Mouse (Mus musculus) megakaryocyte progenitor cell, adult 5-6 weeks (primary cell): ENCODE measurements around the gene Mcf2l. TPM values are rescaled to one million over a fixed set of nuclear protein-coding genes. Genes with fewer than 3 reads are reported as not detected.
A peak's percentile ranks its signal among the peaks of the same experiment; 100 is the strongest.

ENCODE experiments used
- ATAC-seq: replicated peaks from 2 replicates; pipeline ENCODE4 v1.8.0; 2016; ENCODE audit warnings: mild to moderate bottlenecking, moderate TSS enrichment, inconsistent platforms; ENCODE audit not compliant: poor library complexity
- total RNA-seq, 2 experiments: library from RNA; stranded (forward) in 1 of 2; stranded (reverse) in 1 of 2; fragments of 157-497, 149-512 nt in 1 of 2; fragments of 200-1000 nt in 1 of 2; gene quantifications; 2 replicates each; pipeline versions ENCODE4 v1.2.3 to v1.2.4; 2015 to 2017

The Mcf2l gene
- total RNA-seq, 2 experiments from 2014 or later = 8.8 to 20.2 TPM

DNA sequence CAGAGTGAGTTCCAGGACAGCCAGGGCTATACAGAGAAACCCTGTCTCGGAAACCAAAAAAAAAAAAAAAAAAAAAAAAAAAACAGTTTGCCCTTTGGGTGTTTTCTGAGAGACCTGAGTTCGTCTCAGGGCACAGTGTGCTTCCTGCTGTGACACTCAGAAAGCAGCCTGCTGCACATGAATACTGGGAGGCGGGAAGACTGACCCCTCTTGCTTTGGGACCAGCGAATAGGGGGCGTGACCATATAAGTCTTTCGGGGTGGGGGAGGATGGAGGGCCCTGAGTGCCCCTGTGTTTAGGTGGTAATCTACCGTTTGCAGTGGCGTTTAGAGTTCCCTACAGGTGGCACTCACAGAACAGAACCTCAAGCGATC lies 636 bp upstream of the Mcf2l start:
- ATAC-seq = no peak; the same call in 1 of the 2 replicates

DNA sequence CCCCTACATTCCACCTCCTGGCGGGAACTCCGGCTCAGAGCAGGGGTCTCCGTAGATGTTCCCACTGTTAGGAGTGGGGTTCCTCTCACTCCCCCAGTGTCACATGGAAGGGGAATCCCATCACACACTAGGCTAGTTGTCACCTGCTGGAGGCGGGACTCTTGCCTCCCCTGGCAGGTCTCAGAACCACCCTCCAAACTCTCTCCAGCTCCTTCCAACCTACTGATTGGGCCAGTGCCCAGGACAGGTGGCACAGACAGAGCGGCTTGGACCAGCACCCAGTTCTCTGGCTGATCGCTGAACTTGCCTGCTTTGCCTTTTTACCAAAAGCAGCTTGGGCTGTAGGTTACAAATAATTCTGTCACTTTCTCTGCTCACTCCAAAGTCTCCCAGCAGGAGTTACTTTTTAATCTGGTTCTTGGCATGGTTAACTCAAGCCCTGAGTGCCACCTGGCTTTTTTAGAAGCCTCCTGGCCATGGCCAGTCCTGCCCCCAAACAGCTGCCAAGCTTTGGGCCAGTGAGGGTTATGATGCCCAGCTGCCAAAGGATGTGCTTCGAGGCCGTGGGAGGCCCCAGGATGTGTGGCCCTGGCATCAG lies 687 bp downstream of the Mcf2l start:
- ATAC-seq = no peak

DNA sequence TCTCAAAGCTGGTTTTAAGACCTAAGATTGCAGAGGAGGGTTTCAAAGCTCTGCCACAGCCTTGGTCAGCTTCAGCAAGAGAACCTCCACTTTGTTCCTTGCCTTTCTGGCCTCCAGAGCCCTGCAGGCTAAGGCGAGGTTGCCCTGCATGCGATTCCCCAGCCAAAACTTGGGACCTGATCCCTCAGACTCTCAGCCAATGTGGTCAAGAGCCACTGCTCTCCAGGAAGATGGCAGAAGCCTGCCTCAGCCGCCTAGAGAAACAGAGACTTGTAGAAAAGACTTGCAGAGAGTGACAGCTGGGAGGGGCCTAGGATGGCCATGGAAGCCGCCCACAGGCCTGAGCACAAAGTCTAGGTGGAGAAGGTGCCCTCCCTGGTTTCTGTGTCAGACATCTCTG lies 1.4 kb downstream of the Mcf2l start:
- ATAC-seq = no peak

DNA sequence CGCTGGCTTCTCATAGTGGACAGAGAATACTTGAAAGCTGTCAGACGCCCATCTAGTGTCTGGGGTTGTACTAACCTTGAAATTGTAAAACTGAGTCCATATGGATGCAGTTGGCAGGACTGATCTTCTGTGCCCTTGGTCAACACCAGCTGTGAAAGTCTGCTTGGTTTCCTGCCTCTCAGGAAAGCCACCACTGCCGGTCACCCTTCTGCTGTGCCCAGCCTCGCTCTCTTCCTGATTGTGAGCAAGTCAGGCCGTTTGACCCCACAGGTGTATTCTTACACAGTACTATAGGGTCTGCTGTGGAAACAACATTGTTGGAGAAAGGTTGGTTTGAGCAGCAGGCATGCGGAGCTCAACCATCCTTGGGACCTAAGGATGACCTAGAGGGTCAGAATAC lies 3.5 kb downstream of the Mcf2l start:
- ATAC-seq = no peak

DNA sequence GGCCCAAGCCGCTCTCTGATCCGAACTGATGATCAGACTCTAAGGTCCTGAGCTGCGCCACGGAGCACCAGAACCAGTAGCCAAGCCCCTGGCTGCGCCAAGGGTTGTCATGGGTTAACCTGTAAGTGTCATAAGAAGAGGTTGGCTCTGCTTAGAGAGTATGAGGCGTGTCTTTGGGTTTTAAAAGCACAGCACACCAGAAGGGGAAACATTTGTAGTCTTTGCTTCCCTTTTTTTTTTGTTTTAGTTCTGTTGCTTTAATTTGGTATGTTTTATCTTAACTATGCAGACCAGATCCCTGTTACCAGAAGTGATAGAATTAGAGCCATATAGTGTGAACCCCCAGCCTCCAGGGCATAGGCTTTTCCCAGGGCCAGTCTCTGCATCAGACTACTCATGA lies 6.6 kb downstream of the Mcf2l start:
- peak; percentile 70 for ATAC-seq

DNA sequence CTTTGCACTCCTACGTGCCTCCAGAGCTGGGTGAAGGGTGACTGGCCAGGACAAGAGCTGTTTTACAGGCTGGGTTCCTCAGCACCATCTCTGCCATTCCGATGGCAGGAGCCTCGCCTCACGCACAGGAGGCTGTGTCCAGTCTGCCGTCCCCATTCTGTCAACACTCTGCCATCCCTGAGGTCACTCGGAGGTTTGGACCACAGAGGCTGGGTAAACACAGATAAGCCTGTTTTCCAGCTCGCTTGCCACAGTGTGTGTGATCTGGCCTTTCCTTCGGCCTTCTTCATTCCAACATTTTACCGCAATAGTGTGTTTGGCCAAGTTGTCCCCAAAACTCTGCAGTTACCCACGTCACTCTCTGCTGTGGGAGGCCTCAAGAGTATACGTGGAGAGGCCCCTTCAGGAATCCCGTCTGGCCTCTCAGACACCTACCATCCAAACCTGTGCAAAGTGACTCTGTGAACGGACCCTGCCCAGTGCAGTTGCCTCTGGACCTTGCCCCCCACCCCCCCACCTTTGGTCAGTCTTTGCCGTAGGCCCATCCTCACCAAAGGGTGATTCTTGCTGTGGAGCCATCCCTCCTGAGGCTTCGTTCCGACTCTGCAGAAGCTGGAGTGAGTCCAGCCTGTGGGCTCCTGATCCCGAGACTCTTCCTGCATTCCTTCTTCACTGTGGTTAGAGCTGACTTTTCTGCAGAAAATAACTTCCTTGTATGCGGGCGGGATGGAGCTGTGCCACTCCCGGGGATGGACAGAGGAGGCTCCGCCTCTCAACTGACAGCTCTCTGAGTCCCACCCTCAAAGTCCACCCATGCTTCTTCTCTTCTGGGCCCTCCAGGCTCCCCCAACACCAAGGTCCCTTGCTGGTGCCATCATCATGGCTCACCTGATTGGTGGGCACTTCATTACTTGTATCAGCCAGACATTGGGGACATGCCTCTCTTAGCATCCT lies 9.7 kb downstream of the Mcf2l start:
- no peak for ATAC-seq

DNA sequence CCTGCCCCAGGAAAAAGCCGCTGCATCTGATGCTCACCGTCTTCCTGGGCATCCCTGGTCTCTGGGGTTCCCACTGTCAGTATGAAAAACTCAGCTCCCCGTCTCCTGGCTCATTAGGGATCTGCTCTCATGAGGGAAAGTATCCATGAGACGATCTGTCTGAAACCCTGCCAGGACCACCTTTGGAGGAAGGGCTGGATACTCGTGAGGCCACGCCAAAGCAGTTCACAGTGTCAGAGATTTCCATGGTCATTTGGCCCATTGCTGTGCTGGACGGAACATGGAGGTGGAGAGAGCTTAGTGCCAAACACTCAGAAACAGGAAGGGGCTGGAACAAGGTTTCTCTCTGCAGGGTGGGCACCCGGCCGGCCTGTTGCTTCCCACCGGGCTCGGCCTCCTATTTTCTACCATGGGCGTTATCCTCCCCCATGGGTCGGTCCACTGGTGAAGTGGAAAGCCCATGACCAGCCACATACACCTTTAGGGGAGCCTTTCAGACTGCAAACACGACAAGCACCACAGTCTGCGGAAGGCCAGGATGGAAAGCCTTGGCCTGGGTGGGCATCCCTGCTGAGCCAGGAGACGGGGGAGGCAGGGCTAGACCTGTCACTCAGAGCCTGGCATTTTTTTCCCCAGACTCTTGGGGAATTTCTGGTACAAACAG lies 14.3 kb downstream of the Mcf2l start:
- ATAC-seq = no peak

DNA sequence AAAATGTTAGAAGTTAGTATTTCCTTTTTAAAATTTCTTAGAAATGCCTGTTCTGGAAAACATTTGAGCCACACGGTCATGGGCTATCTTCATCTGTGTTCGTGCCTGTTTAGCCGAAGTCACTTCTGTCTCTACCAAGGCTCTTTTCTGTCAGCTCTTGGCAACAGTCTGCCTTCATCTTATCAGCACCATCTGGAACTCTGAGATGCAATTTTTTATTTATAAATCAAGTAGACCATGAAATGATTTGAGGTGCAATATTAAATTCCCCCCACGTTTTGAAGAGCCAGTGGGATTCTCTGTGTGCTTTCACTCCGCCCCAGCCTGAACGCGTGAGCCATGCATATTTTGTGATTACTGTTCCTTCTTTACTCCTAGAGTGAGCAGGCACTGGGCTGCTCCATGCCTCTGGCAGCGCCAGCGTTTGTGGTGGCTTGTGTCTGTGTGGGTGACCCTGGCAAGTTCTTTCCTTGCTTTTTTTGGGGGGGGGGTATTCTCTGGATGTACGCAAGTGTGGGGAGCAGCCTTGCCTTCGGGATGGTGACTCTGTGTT lies 15.5 kb downstream of the Mcf2l start:
- ATAC-seq = no peak

DNA sequence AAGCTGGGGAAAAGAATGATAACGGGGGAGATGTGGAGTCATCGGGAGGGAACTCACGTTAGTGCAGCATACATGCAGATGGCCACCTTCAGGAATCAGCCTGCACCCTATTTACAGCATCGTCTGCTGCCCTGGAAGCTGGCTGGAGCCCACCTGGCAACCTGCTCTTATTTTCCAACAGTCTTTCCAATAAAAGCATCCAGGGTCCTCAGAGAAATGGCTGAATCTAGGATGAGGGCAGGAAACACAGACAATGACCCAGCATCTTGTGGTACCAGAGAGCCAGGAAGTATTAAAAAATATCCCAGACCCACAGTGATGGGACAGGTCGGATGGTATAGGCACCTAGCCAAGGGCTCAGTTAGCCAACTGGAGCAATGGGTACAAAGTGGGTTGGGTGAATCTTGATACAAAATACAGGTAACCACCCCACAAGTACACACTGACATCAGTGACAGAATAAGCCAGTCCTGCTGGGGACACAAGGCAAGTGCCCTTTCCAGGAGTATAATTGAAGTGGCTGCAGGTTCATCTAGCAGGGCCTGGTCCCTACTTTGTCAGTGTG lies 19.4 kb downstream of the Mcf2l start:
- no peak for ATAC-seq

DNA sequence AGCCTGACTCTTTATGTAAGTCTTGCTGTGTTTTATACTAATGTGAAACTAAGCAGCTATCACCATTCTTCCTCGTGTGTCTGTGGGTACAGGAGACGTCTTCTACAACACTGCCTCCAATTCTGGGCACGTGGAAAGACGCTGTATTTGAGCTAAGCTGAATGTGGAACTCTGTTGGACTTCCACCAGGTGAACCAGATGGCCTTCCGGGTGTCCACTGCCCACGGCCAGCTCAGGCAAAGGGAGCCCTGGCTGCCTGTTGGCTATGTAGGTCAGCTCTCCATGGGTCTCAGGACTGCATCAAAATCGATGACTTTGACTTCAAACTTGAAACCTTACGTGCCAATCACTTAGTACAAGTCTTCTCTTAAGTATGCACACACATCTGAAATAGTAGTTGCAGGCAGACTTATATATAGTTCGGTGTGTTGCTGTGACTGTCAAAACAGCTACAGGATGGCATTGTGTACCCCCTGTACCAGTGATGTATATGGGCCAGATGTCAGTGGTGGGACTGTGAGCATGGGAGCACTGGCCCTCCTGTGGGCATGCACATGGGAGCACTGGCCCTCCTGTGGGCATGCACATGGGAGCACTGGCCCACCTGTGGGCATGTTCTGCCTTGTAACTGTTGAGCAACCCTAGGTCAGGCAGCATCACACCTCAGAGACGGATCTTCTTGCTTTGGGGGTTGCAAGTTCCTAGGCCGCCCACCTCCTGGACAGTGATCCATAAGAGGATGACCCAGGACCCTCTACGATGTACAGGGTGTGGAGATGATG lies 20.4 kb downstream of the Mcf2l start:
- no peak for ATAC-seq

DNA sequence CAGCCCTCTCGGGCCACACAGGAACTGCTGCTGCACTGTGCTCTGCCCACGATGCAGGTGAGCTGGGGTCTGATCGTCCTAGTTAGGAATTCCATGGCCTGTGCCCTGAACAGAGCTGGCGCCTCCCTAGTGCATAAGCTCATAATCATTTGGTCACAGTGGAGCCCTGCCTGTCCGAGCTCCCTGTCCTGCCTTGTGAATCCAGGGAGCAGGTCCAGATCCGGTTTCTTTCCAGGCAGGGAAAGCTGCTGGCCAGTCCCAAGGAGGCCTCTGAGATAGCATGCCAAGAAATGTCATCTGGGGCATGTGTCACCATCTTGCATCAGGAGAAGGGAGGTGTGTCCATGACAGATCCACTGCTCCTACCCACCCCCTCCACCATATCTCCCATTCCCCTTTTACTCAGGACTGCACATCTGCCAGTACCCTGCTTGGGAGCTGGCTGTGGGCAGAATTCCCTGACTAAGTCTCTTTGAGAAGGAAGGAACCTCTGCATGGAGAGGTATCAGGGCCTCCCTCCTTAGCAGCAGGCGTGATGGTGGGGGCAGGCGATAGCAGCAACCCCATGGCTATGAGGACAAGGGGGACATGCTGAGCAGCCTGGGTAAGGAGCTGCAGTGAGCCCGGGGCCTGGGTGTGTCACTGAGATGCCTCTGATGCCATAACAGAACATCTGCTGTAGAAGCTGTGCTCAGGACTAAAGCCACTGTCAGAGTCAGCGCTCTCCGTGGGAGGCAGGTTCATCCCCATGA lies 21.4 kb downstream of the Mcf2l start:
- no peak for ATAC-seq

DNA sequence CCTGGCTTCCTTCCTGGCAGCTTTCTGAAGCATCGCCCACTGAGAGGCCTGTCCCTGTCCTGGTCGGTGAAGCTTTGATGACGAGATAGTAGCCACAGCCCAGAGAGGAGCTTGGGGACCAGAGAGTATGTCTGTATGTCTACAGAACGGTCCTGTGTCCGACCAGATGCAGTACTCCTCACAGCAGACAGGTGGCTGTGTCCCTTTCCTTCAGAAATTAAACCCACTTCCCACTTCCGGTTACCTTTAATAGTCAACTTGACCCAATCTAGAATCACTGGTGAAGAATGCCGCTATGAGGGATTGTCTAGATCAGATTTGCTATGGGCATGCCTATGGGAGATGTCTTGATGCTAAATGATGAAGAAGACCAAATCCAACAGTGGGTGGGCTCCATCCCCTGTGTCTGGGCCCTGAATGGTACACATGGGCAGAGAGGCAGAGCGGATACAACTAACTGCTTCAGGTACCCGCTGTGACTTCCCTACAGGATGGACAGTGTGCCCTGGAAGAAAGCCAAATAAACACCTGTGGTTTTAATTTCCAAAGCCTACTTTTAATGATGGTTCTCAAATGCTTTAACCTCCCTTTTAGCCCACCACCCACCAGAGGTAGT lies 22.0 kb downstream of the Mcf2l start:
- ATAC-seq = 0 out of 2 replicates have a peak, but pooled peaks have one; percentile 36

DNA sequence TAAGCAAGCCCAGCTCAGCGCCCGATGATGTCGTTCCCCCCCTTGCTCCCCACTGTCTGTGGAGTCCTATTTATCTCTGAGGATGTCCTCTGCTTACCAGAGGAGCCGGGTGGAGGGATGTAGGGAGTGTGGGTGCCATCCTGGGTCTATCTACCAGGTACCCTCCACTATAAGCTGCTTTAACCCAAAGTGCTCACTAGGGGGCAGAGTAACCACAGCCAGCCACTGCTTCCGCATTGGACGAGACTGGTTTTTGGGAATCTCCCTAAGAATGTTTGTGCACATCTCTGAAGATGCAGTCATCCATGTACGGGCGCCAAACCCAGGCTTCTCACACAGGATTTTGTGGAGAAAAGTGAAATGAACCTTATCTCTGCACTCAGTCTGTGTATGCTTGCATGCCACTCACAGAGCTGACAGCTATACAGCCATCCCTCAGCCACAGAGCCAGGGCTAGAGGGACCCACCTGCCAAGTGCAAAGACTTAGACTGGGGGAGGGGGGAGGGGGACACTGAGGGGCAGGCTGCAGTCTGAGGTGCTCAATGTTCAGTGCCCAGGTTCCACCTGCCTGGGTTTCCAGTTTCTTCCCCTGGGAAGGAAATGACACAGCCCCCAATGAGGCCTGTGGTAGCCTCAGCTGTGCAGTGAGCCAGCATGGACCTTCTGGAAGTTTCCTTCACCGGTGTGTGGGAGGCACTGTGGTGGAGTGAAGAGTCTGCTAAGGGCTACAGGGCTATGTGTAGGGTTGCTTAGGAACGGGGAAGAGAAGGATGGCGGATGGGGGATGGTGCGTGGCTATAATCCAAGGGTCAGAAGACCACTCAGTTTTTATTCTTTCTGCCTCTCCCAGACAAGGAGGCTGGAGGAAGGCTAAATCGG lies 23.1 kb downstream of the Mcf2l start:
- peak; percentile 79 for ATAC-seq

DNA sequence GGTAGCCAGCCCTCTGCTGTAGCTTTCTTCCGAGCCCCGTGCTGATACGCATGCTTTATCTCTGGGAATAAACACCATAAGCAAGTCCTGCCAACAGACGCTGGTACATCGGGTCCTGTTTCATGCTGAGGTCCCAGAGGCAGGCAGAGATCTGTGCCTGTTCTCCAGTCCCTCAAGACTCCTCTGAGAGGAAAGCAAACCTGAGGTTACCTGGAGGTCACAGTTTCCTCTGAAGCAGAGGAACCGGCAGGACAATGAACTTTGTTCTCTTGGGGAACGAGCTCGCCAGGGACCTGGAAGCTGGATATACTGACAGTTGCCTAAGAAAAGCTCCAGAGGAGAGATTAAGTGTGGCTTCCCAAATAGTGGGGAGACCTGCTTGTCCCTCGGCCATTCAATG lies 24.2 kb downstream of the Mcf2l start:
- ATAC-seq = no peak

DNA sequence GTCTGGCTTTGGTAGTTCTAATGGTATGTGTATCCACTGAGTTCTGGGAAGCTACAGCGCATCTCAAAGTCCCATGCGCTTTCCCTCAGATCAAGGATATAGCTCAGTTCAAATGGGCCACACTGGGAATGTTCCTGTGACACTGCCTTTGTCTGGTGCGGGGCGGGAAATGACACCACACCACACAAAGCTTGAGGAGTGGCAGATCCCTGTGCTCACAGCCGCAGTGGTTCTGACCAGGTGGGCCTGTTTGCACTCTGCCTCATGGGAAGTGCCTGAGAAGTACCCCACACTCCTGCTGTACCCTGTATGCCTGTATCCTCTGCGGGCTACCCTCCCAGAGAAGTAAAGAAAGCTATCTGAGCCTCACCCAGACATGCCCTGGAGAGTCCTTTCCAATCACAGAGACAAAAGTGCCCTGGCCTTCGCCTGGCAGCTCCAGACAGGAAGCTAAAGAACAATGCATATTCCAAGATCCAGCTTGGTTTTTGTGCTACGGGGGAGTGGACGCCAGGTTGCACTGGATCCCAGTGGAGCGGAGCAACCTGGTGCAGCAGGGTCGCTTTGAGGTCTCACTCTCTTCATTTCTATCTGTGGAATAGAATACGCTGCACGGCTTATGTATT lies 30.3 kb downstream of the Mcf2l start:
- no peak for ATAC-seq

DNA sequence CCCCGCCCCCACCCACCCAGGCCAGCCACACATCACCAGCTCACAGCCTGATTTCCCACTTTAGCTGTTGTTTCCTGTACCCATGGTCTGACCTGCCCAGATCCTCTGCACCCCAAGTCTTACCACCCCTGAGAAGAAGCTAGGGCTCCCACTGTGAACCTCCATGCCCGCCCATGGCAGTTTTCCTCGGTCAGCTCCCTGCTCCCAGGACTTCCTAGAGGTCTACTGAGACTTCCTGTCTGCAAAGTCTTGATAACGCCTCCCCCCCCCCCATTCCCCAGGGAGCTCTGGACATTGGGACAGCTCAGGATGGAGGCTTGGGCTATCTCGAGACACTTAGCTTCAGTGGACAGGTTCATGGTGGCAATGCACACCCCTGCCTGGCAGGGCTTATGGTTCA lies 31.5 kb downstream of the Mcf2l start:
- ATAC-seq = no peak

DNA sequence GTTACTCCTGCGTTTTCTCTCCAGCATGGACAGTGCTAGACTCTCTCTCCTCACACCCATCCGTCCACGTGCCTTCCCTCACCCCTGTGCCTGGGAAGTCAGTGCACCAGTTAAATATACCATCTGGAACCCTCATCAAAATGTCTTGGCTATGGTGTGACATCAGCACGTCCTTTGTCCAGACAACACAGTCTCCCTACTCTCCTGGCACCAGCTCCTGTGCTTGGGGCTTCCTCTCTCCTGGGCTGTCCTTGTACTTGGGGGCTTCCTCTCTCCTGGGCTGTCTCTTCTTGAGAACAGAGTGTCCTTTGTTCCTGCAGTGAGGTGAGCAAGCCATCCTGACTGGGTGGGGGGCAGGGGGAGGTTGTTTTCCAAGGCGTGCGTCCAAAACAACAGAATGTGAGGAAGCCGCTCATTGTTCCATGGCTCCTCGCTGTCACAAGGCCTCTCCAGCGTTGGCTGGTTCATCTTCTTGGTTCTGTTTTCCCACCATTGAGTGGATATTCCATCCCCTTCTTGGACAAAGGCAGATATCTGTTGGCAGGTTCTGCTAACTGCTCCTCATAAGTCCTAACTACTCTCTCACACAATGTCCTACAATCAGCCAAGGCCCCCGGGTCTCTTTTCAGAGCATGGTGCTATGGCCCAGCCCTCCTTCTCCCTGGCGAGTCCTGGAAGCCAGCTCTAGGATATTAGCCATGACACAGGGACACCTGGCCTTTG lies 32.2 kb downstream of the Mcf2l start:
- no peak for ATAC-seq
